Mouse (Mus musculus): ENCODE measurements around the gene Zfp512.

DNA sequence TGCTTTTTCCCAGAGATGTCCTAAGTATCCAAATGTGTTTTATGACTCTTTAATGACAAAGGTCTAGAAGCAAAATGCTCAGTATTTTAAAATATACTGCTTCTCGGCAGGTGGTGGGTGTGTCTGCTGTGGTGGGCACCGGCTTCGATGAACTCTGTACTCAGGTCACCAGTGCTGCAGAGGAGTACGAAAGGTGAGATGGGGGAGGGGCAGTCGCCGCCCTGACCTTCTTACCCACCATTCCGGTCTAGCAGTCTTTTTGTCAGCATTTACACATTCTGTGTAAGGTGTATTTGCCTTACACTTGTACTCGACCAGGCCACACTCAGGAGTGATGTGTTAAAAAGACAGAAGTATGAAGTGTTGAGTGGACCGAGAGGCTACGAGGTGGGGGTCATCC lies 52.6 kb downstream of the Zfp512 start:
- TF ChIP-seq TAL1 (IDR thresholded peaks at IDR 0.05; ENCODE audit: low read length) = no peak
- TF ChIP-seq GATA1 (IDR thresholded peaks at IDR 0.05; ENCODE audit: low read length) = no peak
